Mouse (Mus musculus) lung, adult 2 months (tissue): Measurements from ENCODE around the gene 1700013H16Rik.

ENCODE experiments used
- CTCF ChIP-seq: fragments of 200-500 bp; IDR thresholded peaks from 2 replicates; pipeline ENCODE4 v1.5.1; 2011; ENCODE audit warnings: mild to moderate bottlenecking, low read length, control low read depth; ENCODE audit not compliant: insufficient read depth
- POLR2A ChIP-seq: fragments of 200-500 bp; IDR thresholded peaks from 2 replicates; pipeline ENCODE4 v1.6.1; 2011; ENCODE audit warnings: low read depth, mild to moderate bottlenecking, control low read depth, low read length, borderline replicate concordance; ENCODE audit errors: extremely low read depth

- no peak for TF ChIP-seq CTCF
- no peak for TF ChIP-seq POLR2A
These were observed 55.0 kb downstream of the 1700013H16Rik start for GRCm38 (mm10) chrX:53702673-53703072.
